In genomic region chr8:94013026-94013612, GRCm38 (mm10) we compare ENCODE assay signal across 1 mouse cellular context.
TF ChIP-seq lines count a peak whose summit lies in the region.

No protein-coding gene starts in this region.

TF ChIP-seq in MEL, 35 proteins besides CTCF, POLR2A, EP300 and RAD21 (continued from another document):
- TF ChIP-seq UBTF (IDR thresholded peaks at IDR 0.05; ENCODE audit: borderline replicate concordance, insufficient read depth, low read depth, low read length): no peak
- 0 out of 2 replicates have a peak, but pooled peaks have one; percentile 12 for TF ChIP-seq ELF1 (IDR thresholded peaks at IDR 0.05; ENCODE audit: low read depth, low read length)
- TF ChIP-seq CHD1 (IDR thresholded peaks at IDR 0.05; ENCODE audit: low read depth, low read length): no peak
- peak; percentile 74; the same call in 1 of the 2 replicates for TF ChIP-seq MYC (IDR thresholded peaks at IDR 0.05; ENCODE audit: low read depth, low read length)
- no peak for TF ChIP-seq ZMIZ1 (IDR thresholded peaks at IDR 0.05; ENCODE audit: low read depth, low read length)
- TF ChIP-seq ZC3H11A (IDR thresholded peaks at IDR 0.05; ENCODE audit: low read depth, low read length): no peak
- TF ChIP-seq JUND (IDR thresholded peaks at IDR 0.05; ENCODE audit: low read depth, low read length): no peak
- no peak for TF ChIP-seq E2F4 (IDR thresholded peaks at IDR 0.05; ENCODE audit: borderline replicate concordance, low read depth, low read length)
- TF ChIP-seq MEF2A (IDR thresholded peaks at IDR 0.05; ENCODE audit: extremely low read depth, insufficient replicate concordance, low read depth, low read length, poor library complexity, severe bottlenecking): no peak
- no peak for TF ChIP-seq NELFE (IDR thresholded peaks at IDR 0.05; ENCODE audit: low read depth, low read length)
- no peak for TF ChIP-seq MAX (IDR thresholded peaks at IDR 0.05; ENCODE audit: low read length)
- no peak for TF ChIP-seq CHD2 (IDR thresholded peaks at IDR 0.05; ENCODE audit: low read length)
- peak; percentile 79 for TF ChIP-seq SIN3A (IDR thresholded peaks at IDR 0.05; ENCODE audit: low read length)
- 0 out of 2 replicates have a peak, but pooled peaks have one; percentile 40 for TF ChIP-seq MAFK (IDR thresholded peaks at IDR 0.05; ENCODE audit: borderline replicate concordance, low read depth, low read length)
- no peak for TF ChIP-seq GABPA (IDR thresholded peaks at IDR 0.05; ENCODE audit: low read depth, low read length)
- TF ChIP-seq POLR2AphosphoS5 (IDR thresholded peaks at IDR 0.05; ENCODE audit: borderline replicate concordance, low read depth, low read length): no peak
